Mouse (Mus musculus): ENCODE measurements around the gene Ngf. TPM values are rescaled to one million over a fixed set of nuclear protein-coding genes. Genes with fewer than 3 reads are reported as not detected.
A peak's percentile ranks its signal among the peaks of the same experiment; 100 is the strongest.

Gene Ngf
- polyA plus RNA-seq (2012; ENCODE audit: insufficient read depth, insufficient read length, missing spikeins) = not detected in 2 replicates

- TF ChIP-seq CTCF (IDR thresholded peaks at IDR 0.05; ENCODE audit: low read depth, low read length) (no peak), POLR2A (IDR thresholded peaks at IDR 0.05; ENCODE audit: borderline replicate concordance, low read depth, low read length) (no peak)
- Histone ChIP-seq H3K27ac (ENCODE audit: insufficient read depth, low read depth, low read length) (no peak within 1 kb of the TSS), H3K4me1 (ENCODE audit: control insufficient read depth, insufficient read depth, low read length) (no peaks in the 10 kb centered on the region), H3K4me3 (ENCODE audit: insufficient read depth, low read length) (no peak within 1 kb of the TSS)
Measured at GRCm38 (mm10) chr3:102469713-102470448, at the start of gene Ngf. Gene Ngf, plus strand, starts transcription at chr3:102469919.

GRCm38 (mm10) chr3:102445567-102445966, 24.2 kb upstream of the Ngf start:
- no peak for TF ChIP-seq POLR2A (IDR thresholded peaks at IDR 0.05; ENCODE audit: borderline replicate concordance, low read depth, low read length)
- no peak for TF ChIP-seq CTCF (IDR thresholded peaks at IDR 0.05; ENCODE audit: low read depth, low read length)
- no peak overlapping the region for H3K4me3 ChIP-seq (ENCODE audit: insufficient read depth, low read length)
- no peaks in the 10 kb centered on the region for H3K4me1 ChIP-seq (ENCODE audit: control insufficient read depth, insufficient read depth, low read length)
- H3K27ac ChIP-seq (ENCODE audit: insufficient read depth, low read depth, low read length) = no peak overlapping the region

DNA sequence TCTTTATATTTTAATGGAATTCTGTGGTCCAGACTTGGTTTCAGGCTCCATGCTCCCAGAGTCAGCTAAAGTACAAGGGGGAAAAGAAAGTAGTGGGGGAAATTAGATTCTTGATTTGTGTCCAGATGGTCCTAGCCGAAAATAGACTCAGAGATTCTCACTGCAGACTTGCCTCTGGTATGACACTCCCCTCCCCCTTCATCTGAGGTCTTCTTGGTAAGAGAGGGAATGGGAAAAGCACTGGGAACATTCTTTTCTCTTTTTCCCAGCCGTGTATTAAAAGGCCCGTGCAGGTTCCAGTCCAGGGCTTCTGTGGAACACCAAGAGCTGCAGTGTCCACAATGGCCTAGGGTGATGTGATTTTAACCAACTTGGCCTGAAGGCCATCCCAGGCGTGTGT, 23.0 kb upstream of the Ngf start:
- Histone ChIP-seq H3K4me3 (ENCODE audit: insufficient read depth, low read length) (no peak overlapping the region), H3K27ac (ENCODE audit: insufficient read depth, low read depth, low read length) (no peak overlapping the region), H3K4me1 (ENCODE audit: control insufficient read depth, insufficient read depth, low read length) (no peaks in the 10 kb centered on the region)
- TF ChIP-seq POLR2A (IDR thresholded peaks at IDR 0.05; ENCODE audit: borderline replicate concordance, low read depth, low read length) = no peak
- TF ChIP-seq CTCF (IDR thresholded peaks at IDR 0.05; ENCODE audit: low read depth, low read length) = no peak

GRCm38 (mm10) chr3:102454566-102454965, 15.2 kb upstream of the Ngf start:
- H3K27ac ChIP-seq (ENCODE audit: insufficient read depth, low read depth, low read length) = no peak overlapping the region
- no peak for TF ChIP-seq POLR2A (IDR thresholded peaks at IDR 0.05; ENCODE audit: borderline replicate concordance, low read depth, low read length)
- no peak for TF ChIP-seq CTCF (IDR thresholded peaks at IDR 0.05; ENCODE audit: low read depth, low read length)
- H3K4me1 ChIP-seq (ENCODE audit: control insufficient read depth, insufficient read depth, low read length) = no peaks in the 10 kb centered on the region
- no peak overlapping the region for H3K4me3 ChIP-seq (ENCODE audit: insufficient read depth, low read length)

DNA sequence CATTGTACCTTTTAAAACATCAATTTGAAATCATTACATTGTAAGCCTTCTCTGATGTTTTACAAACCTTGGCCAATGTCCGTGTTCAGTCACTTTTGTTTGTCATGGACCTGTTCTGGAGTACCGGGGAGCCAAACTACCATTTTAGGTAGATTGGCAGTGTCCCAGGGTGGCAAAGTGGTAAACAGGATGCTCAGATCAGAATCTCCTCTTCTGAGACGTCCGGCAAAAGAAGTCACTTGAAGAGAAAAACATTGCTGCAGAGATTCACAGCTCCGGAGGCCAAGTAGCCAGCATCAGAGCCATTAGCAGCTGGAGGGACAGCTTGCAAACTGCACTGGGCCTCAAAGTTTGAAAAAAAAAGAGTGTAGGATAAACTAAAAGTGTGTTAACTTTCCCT, 9.2 kb upstream of the Ngf start:
- H3K4me1 ChIP-seq (ENCODE audit: control insufficient read depth, insufficient read depth, low read length) = no peaks in the 10 kb centered on the region
- H3K27ac ChIP-seq (ENCODE audit: insufficient read depth, low read depth, low read length) = no peak overlapping the region
- no peak for TF ChIP-seq CTCF (IDR thresholded peaks at IDR 0.05; ENCODE audit: low read depth, low read length)
- TF ChIP-seq POLR2A (IDR thresholded peaks at IDR 0.05; ENCODE audit: borderline replicate concordance, low read depth, low read length) = no peak
- no peak overlapping the region for H3K4me3 ChIP-seq (ENCODE audit: insufficient read depth, low read length)

- H3K27ac ChIP-seq (ENCODE audit: insufficient read depth, low read depth, low read length) = no peak overlapping the region
- no peaks in the 10 kb centered on the region for H3K4me1 ChIP-seq (ENCODE audit: control insufficient read depth, insufficient read depth, low read length)
- TF ChIP-seq CTCF (IDR thresholded peaks at IDR 0.05; ENCODE audit: low read depth, low read length) (no peak), POLR2A (IDR thresholded peaks at IDR 0.05; ENCODE audit: borderline replicate concordance, low read depth, low read length) (no peak)
- no peak overlapping the region for H3K4me3 ChIP-seq (ENCODE audit: insufficient read depth, low read length)
Measured at GRCm38 (mm10) chr3:102460986-102461385, 8.7 kb upstream of the Ngf start.

DNA sequence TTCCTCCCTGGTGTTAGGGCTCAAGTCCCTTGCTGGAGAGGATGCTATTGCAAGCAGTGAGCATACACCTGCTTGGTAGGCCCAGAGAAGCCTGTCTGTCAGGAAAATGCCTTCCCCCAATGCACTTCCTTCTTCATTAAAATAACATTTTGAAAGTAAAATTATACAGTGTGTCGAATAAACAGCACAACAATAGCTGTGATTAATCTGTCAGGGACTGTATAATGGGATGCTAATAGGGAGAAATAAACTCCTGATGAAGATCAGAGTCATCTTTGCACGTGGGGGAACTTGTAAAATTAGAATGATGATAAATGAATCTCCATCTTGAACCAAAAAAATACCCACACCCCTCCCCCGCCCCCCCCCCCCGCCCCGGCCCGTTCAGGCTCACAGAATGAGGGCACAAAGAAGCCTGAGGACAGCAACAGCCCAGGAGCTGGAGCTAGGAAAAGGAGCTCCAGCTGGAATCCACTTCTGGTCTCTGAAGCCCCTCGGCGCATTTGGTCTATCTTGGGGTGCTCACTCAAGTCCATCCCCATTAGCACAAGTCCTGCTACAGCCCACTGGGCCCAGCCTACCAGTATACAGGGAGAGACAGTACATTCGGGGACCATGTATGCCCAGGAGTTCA, 6.9 kb upstream of the Ngf start:
- TF ChIP-seq POLR2A (IDR thresholded peaks at IDR 0.05; ENCODE audit: borderline replicate concordance, low read depth, low read length) (no peak), CTCF (IDR thresholded peaks at IDR 0.05; ENCODE audit: low read depth, low read length) (no peak)
- Histone ChIP-seq H3K4me3 (ENCODE audit: insufficient read depth, low read length) (no peak overlapping the region), H3K4me1 (ENCODE audit: control insufficient read depth, insufficient read depth, low read length) (no peaks in the 10 kb centered on the region), H3K27ac (ENCODE audit: insufficient read depth, low read depth, low read length) (no peak overlapping the region)

DNA sequence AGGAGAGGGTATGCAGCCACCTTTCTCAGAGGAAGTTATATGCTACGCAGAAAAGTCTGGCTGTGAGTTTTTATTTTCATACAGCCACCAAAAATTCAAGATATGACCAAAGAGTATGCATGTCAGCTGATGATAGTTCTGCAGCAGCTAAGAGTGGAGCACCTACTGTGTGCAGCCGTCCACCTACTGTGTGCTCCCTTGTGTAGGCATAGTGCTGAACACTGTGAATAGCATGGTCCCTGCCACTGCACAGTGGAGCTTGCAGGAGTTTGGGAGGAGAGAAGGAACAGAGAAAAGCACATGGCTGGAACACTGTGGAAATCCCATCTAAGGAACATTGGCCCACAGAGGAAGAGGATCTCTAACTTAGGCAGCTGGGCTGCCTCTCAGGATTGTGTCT, 6.4 kb upstream of the Ngf start:
- Histone ChIP-seq H3K4me1 (ENCODE audit: control insufficient read depth, insufficient read depth, low read length) (no peaks in the 10 kb centered on the region), H3K27ac (ENCODE audit: insufficient read depth, low read depth, low read length) (no peak overlapping the region), H3K4me3 (ENCODE audit: insufficient read depth, low read length) (no peak overlapping the region)
- TF ChIP-seq POLR2A (IDR thresholded peaks at IDR 0.05; ENCODE audit: borderline replicate concordance, low read depth, low read length) = no peak

DNA sequence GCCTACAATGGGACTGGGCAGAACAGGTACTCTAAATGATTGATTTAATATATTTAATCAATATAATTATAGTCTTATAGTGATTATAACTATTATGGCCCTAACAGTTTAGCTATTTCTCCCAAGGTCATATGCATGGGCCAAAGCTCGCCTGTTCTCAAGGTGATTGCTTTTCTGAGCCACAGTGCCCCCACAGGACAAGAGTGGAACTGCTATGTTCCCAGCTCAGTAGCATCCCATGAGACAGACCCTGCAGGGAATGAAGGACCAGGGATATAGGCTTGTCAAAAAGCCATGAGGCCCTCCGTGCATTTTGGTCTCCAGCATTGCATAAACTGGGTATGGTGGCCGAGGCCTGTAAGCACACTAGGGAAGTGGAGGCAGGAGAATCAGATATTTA, 3.1 kb upstream of the Ngf start:
- no peak overlapping the region for H3K4me3 ChIP-seq (ENCODE audit: insufficient read depth, low read length)
- no peak for TF ChIP-seq POLR2A (IDR thresholded peaks at IDR 0.05; ENCODE audit: borderline replicate concordance, low read depth, low read length)
- 0 out of 2 replicates have a peak, but pooled peaks have one; percentile 21 for TF ChIP-seq CTCF (IDR thresholded peaks at IDR 0.05; ENCODE audit: low read depth, low read length)
- no peaks in the 10 kb centered on the region for H3K4me1 ChIP-seq (ENCODE audit: control insufficient read depth, insufficient read depth, low read length)
- H3K27ac ChIP-seq (ENCODE audit: insufficient read depth, low read depth, low read length) = no peak overlapping the region

- Histone ChIP-seq H3K4me1 (ENCODE audit: control insufficient read depth, insufficient read depth, low read length) (no peaks in the 10 kb centered on the region), H3K27ac (ENCODE audit: insufficient read depth, low read depth, low read length) (no peak overlapping the region), H3K4me3 (ENCODE audit: insufficient read depth, low read length) (no peak overlapping the region)
- no peak for TF ChIP-seq CTCF (IDR thresholded peaks at IDR 0.05; ENCODE audit: low read depth, low read length)
- no peak for TF ChIP-seq POLR2A (IDR thresholded peaks at IDR 0.05; ENCODE audit: borderline replicate concordance, low read depth, low read length)
Measured at GRCm38 (mm10) chr3:102467121-102467520, 2.6 kb upstream of the Ngf start.

Measured in bone marrow macrophage, adult 2 months (primary cell).